Mouse (Mus musculus) heart, postnatal 0 days (tissue): ENCODE results near the gene Serpina16. TPM values are rescaled to one million over a fixed set of nuclear protein-coding genes. Genes with fewer than 3 reads are reported as not detected.
A peak's percentile ranks its signal among the peaks of the same experiment; 100 is the strongest.
"Not testable (repeated sequence)": the region's sequence is repeated elsewhere in the genome, so short reads cannot be mapped to it uniquely, and the experiment has no call there.

Experiments used
- ATAC-seq: fragments of 200-750 bp; cut with Nextera tagmentation; 2 replicates; pipeline ENCODE4 v1.8.0; 2017; ENCODE audit warnings: low read depth, moderate number of reproducible peaks, moderate library complexity; ENCODE audit not compliant: insufficient read depth
- DNase-seq: peaks from one replicate; pipeline ENCODE4 v3.0.0-alpha.2; 2016; ENCODE audit warnings: low spot score
- H3K27ac ChIP-seq: fragments of 300-500 bp; sonication (generic); 2 replicates; pipeline ENCODE4 v1.5.1; 2014; ENCODE audit warnings: low read depth, mild to moderate bottlenecking
- H3K27me3 ChIP-seq: fragments of 300-500 bp; sonication (generic); 2 replicates; pipeline ENCODE4 v1.6.1; 2014; ENCODE audit warnings: low read length, mixed read lengths; ENCODE audit not compliant: control insufficient read depth, insufficient read depth
- H3K36me3 ChIP-seq: fragments of 300-500 bp; sonication (generic); replicated peaks from 2 replicates; pipeline ENCODE4 v1.6.1; 2014; ENCODE audit warnings: low read length, mixed read lengths; ENCODE audit not compliant: control insufficient read depth, insufficient read depth
- H3K4me1 ChIP-seq: fragments of 300-500 bp; sonication (generic); 2 replicates; pipeline ENCODE4 v1.6.1; 2014; ENCODE audit warnings: antibody characterized with exemption; ENCODE audit not compliant: control insufficient read depth, insufficient read depth
- H3K4me2 ChIP-seq: fragments of 300-500 bp; sonication (generic); 2 replicates; pipeline ENCODE4 v1.6.1; 2014; ENCODE audit warnings: low read depth, mild to moderate bottlenecking, low read length, moderate library complexity
- H3K4me3 ChIP-seq: fragments of 300-500 bp; sonication (generic); 2 replicates; pipeline ENCODE4 v1.5.1; 2014; ENCODE audit warnings: low read depth, low read length
- H3K9ac ChIP-seq: fragments of 300-500 bp; sonication (generic); replicated peaks from 2 replicates; pipeline ENCODE4 v1.6.1; 2014; ENCODE audit warnings: low read depth, low read length, mixed read lengths
- H3K9me3 ChIP-seq: fragments of 300-500 bp; sonication (generic); replicated peaks from 2 replicates; pipeline ENCODE4 v1.6.1; 2016; ENCODE audit warnings: low read length; ENCODE audit not compliant: control insufficient read depth
- CTCF ChIP-seq: IDR thresholded peaks from 2 replicates; pipeline ENCODE4 v1.5.1; 2016; ENCODE audit warnings: antibody characterized with exemption, control low read depth, low read depth
- EP300 ChIP-seq: IDR thresholded peaks from 2 replicates; pipeline ENCODE4 v1.6.1; 2016; ENCODE audit warnings: antibody characterized with exemption, low read depth
- WGBS: fragments of 180-500 bp; shearing (Covaris S2); extraction: QIAGEN DNeasy Blood & Tissue Kit; methylation state at CpG from one replicate; pipeline ENCODE4 v1.1.7; 2014; 5-methylcytosine and 5-hydroxymethylcytosine counted together
- polyA plus RNA-seq: library from polyadenylated mRNA; unstranded; fragments of >200 nt; fragmentation: Nextera tagmentation; extraction: Ambion mirVana; gene quantifications from 2 replicates; pipeline ENCODE4 v1.2.1, GENCODE M21; 2015
- total RNA-seq: library from RNA; depleted of rRNA; stranded (reverse); fragments of >200 nt; gene quantifications from 2 replicates; pipeline ENCODE4 v1.2.3, GENCODE M21; 2014; ENCODE audit warnings: low replicate concordance

Gene Serpina16
- total and polyA plus RNA-seq, 2 experiments from 2014 or later = not detected

DNA sequence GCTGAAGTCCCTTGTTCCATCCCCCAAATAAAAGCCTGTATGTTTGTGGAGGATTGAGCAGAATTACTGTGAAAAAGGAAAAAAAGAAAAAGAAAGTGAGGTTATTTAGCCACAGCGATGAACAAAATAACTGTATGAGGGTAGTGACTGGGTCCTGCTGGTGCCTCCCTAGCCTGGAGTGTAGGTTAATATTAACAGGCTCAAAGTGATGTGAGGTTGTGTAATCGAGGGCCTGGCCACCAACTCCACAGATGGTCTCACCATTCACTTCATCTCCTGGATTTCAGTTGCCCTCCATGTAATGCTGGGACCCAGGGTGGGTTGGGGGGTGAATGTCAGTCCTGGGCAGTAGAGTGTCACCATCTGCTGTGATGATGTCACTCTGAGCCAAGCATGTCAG, 5.8 kb upstream of the Serpina16 start:
- Histone ChIP-seq H3K27ac (no peak overlapping the region), H3K4me1 (no peaks in the 10 kb centered on the region), H3K9me3 (no peaks in the 10 kb centered on the region), H3K27me3 (no peaks in the 10 kb centered on the region), H3K4me3 (no peak overlapping the region), H3K4me2 (no peak overlapping the region), H3K9ac (no peak overlapping the region), H3K36me3 (no peaks in the 10 kb centered on the region)
- WGBS = 69% methylated on average over 2 of the region's 2 CpGs
- TF ChIP-seq EP300 (no peak), CTCF (no peak)
- no peak for DNase-seq
- ATAC-seq = no peak

- H3K27me3 ChIP-seq = no peaks in the 10 kb centered on the region
- TF ChIP-seq CTCF (no peak), EP300 (no peak)
- WGBS = 77% methylated on average over 2 of the region's 2 CpGs
- DNase-seq = no peak
- no peaks in the 10 kb centered on the region for H3K36me3 ChIP-seq
- no peak overlapping the region for H3K4me3 ChIP-seq
- no peak overlapping the region for H3K4me2 ChIP-seq
- H3K27ac ChIP-seq = no peak overlapping the region
- H3K9me3 ChIP-seq = no peaks in the 10 kb centered on the region
- no peaks in the 10 kb centered on the region for H3K4me1 ChIP-seq
- no peak for ATAC-seq
- H3K9ac ChIP-seq = no peak overlapping the region
Measured at GRCm38 (mm10) chr12:103681169-103681568, 5.2 kb upstream of the Serpina16 start.

GRCm38 (mm10) chr12:103679853-103680252, 3.9 kb upstream of the Serpina16 start:
- H3K4me3 ChIP-seq, H3K27ac ChIP-seq, H3K9me3 ChIP-seq, H3K4me2 ChIP-seq, H3K9ac ChIP-seq, H3K27me3 ChIP-seq, ATAC-seq, DNase-seq, H3K4me1 ChIP-seq, H3K36me3 ChIP-seq: not testable (repeated sequence)
- 93% methylated on average over 1 of the region's 1 CpGs for WGBS

- peak; percentile 25 for DNase-seq
- no peak overlapping the region for H3K4me2 ChIP-seq
- no peaks in the 10 kb centered on the region for H3K36me3 ChIP-seq
- no peak overlapping the region for H3K9ac ChIP-seq
- H3K4me1 ChIP-seq = no peaks in the 10 kb centered on the region
- H3K4me3 ChIP-seq = no peak overlapping the region
- H3K27me3 ChIP-seq = no peaks in the 10 kb centered on the region
- H3K9me3 ChIP-seq = no peaks in the 10 kb centered on the region
- no peak for ATAC-seq
- no peak overlapping the region for H3K27ac ChIP-seq
- TF ChIP-seq CTCF (no peak), EP300 (no peak)
- WGBS = 68% methylated on average over 2 of the region's 2 CpGs
Measured at GRCm38 (mm10) chr12:103673179-103673578, 2.8 kb downstream of the Serpina16 start.

DNA sequence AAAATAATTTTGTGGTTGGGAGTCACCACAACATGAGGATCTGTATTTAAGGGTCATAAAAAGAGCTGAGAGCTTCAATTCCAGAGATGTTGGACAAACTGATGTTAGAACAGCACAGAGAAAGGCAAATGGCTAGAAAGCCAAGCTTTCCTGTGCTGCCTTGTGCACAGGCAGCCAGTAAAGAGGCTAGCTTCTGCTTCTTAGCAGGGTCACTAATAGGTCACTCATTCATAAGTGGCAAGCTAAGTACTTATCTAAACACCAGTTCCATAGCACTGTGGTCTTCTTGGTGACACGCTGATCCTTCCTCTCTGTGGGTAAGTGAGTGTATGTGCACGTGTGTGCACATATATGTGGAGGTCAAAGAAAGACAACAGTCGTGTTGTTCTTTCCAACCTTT, 4.5 kb downstream of the Serpina16 start:
- no peaks in the 10 kb centered on the region for H3K36me3 ChIP-seq
- TF ChIP-seq CTCF (no peak), EP300 (no peak)
- H3K9me3 ChIP-seq = no peaks in the 10 kb centered on the region
- 56% methylated on average over 3 of the region's 3 CpGs for WGBS
- H3K4me2 ChIP-seq = no peak overlapping the region
- ATAC-seq (no peak), DNase-seq (no peak)
- no peak overlapping the region for H3K27ac ChIP-seq
- no peak overlapping the region for H3K9ac ChIP-seq
- no peak overlapping the region for H3K4me3 ChIP-seq
- no peaks in the 10 kb centered on the region for H3K4me1 ChIP-seq
- no peaks in the 10 kb centered on the region for H3K27me3 ChIP-seq

DNA sequence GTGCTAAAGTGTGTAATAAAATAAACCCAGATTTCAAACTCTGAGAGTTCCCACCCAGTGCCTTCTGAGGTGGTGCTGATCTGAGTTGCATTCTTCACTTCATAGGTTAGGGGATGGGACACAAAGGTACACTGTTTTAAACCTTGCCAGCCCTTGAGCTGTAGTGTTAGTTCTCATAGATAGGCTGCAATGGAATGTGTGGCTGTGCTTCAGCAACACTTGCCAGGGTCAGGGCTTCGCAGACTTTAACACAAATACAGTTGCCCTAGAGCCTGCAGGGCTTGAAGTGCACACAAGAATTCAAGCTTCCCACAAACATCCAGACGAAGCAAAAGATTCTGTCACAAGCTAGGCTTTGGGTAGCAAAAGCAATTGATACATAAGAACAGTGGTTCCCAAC, 5.0 kb downstream of the Serpina16 start:
- no peaks in the 10 kb centered on the region for H3K36me3 ChIP-seq
- no peaks in the 10 kb centered on the region for H3K4me1 ChIP-seq
- TF ChIP-seq CTCF (no peak), EP300 (no peak)
- H3K9me3 ChIP-seq = no peaks in the 10 kb centered on the region
- H3K4me3 ChIP-seq = no peak overlapping the region
- H3K4me2 ChIP-seq = no peak overlapping the region
- no peak for ATAC-seq
- no peak overlapping the region for H3K9ac ChIP-seq
- no peak overlapping the region for H3K27ac ChIP-seq
- WGBS = 31% methylated on average over 2 of the region's 2 CpGs
- no peaks in the 10 kb centered on the region for H3K27me3 ChIP-seq
- no peak for DNase-seq
